Mouse (Mus musculus) layer of hippocampus, adult 9-11 months (tissue): Measurements from ENCODE around the gene Apob.

Source experiments
- DNase-seq: peaks from one replicate; pipeline ENCODE4 v3.0.0; 2022

The Apob gene

DNA sequence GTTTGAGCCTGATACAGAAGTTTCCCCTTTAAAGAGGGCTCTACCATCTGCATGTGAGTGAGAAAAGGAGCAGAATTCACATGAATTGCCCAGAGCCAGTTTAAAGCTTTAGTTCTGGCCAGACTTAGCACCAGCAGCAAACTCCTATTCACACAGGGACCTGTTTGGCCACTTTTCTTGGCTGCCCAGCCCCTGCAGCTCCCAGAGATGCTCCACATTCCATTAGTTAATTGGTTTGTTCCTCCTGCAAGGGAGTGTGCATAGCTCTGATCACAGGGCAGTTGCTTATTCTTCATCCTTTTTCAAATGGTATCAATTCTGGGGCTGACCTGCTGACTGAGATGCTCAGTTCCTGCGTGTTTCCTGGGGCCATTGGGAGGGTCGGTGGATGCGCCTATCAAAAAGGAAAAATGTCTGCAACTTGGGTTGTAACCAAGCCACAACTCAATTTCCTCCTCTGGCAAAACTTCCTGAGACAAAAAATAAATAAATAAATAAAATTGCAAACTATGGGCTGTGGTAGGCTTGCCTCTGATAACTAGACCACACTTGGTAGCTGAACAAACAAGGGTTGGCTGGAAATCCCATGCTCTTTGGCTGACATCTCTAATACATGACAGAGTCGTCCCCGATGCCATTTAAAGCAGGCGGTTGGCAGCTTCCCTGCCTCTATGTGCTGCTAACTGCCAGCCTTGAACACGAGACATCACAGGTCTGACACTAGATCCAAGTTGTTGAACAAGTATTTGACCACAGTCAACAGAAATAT, 65.4 kb downstream of the Apob start:
- no peak for DNase-seq

DNA sequence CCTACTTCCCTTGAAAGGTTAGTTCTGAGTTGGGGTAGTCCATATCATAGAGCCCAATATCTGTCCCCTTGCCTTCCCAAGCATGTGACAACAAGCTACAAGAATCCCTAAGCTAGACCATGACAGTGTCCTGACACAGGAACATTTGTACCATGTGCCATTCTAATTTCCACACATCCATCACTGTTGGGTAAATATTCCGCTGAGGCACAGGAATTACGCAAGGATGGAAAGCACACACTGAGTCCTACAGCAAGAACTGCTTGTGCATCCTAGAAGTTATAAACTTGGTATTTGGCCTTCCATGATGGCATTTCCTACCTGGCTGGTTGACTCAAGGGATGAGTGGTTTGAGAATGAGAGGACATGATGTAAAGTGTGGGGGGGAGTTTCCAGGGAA, 69.6 kb downstream of the Apob start:
- no peak for DNase-seq

DNA sequence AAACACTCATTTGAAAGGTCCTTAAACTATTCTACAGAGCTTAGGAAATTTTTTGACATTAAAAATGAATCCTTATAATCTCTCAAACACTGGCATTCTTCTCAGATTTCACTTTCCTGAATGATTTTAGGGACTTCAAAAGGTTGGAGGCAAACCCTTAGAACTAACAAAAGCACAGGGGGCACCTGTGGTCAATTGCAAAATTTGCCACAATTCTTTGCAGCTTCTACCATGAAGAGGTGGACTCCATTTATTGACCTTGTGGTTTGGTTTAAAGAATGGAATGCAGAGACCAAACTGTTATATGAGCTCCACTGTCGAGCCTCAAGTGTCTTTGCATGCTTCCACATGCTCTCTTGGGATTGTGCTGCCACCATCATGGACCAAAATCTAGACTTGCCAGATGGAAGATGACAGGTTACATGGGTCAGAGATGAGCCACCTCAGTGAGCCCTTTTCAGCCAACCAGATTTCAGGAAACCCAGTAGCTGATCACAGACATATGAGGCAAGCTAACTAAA, 70.4 kb downstream of the Apob start:
- DNase-seq, result no peak

DNA sequence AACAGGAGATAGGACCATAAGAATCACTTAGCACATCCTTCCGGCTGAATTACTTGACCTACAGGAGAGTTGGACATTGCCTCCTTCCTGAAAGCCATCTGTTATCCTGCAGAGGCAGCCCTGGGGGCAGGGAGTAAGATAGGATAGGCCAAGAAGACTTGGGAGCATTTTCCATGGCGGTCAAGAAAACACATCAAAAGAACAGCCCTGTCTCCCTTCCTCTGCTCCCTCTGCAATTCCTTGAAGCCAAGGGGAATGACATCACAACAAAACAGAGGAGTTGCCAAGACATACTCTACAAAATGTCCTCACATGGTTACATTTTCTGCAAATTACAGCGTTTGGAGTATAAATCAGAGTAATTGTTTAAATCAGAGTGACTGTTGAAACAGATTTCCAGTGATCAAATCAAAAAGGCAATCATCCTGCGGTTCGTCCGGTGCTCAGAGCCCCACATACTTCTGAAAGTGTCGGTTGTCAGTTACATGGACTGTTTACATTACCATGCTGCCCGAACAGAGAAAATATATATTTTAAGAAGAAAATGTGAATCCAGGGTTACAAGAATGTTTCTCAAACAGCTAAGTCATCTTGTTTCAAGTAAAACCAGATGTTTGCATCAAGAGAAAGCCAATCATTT, 78.7 kb downstream of the Apob start:
- no peak for DNase-seq

DNA sequence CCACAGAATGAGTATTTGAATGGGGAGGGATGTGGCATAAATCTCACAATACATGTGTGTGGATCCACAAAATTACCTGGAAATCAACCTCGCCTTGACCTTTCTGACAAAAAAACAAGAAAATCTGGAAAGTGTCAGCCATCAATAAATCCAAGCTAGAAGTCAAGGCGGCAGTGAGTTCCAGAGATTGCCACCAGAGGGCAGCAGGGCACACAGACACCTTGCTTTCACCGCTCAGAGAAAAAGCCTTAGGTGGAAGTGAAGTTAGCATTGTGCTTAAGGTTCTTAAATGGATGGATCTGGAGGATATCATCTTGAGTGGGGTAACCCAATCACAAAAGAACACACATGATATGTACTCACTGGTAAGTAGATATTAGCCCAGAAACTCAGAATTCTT, 82.1 kb downstream of the Apob start:
- DNase-seq, result peak; percentile 22

DNA sequence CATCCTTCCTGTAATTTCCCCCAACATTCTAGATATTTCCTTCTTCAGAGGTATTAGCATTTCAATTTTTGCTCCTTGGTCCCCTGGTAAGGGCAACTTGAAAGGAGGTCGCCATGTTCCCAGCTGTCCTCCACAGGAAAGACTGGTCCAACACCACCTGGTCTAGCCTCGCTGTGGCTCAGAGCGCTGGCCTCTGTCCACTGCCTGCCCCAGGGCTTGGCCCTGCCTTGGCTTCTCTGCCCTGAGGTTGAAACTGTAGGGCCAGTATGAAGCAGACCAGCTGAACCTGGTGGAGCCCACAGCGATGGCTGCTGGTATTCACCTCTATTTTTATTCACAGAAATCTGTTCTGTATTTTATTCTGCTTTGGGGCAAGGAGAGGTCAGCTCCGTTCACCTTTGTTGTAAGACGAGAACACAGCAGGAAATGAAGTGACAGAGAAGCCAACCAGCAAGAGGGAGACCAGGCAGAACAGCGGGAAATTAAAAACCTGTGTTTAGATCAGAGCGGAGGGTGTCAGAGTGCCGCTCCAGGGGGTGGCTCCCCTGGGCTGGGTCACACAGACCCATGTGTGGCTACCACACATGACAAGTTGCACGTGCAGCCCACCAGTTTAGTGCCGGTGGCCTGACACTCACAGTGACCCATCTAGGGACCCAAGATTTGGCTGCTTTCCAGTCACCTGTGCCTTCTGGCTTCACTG, 86.1 kb downstream of the Apob start:
- no peak for DNase-seq
